Mouse (Mus musculus): ENCODE measurements around the gene Ccdc148. TPM values are rescaled to one million over a fixed set of nuclear protein-coding genes. Genes with fewer than 3 reads are reported as not detected.

Ccdc148 gene
- total RNA-seq (2021) = under 1 TPM; 0.05 TPM
- long read RNA-seq, experiment 1 = 0 reads
- long read RNA-seq, experiment 2 = 0 reads

DNA sequence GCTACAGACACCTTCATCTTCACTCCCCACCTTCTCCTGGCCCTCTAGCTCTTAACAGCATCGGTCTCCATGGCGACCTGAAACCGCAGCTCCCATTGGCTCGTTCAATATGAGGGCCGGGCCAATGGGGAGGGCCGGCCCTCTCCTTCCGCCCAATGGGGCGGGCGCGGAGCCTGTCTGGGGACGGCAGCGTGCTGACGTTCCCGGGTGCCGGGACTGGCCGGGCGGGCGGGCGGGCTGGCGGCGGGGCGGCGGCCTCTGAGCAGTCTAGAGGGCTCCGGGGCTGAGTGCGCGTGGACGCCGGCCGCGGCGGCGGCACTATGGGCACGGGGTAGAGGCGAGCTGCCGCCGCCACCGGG is at the start of gene Ccdc148, which contains the start of gene Pkp4:
Gene Ccdc148 (minus strand): TSS at position 79 of the 359 bp plus-strand sequence.
Gene Pkp4 (plus strand): TSS at position 246 of the 359 bp plus-strand sequence.
- DNase-seq (ENCODE audit: low spot score) = peak; percentile 94

GRCm38 (mm10) chr2:59208276-59208675 is 47.8 kb upstream of the Ccdc148 start:
- DNase-seq (ENCODE audit: low spot score) = no peak

- DNase-seq (ENCODE audit: low spot score) = no peak
These were observed 47.2 kb upstream of the Ccdc148 start for GRCm38 (mm10) chr2:59207725-59208124.

- DNase-seq (ENCODE audit: low spot score) = no peak
These were observed 46.8 kb upstream of the Ccdc148 start for GRCm38 (mm10) chr2:59207240-59207639.

DNA sequence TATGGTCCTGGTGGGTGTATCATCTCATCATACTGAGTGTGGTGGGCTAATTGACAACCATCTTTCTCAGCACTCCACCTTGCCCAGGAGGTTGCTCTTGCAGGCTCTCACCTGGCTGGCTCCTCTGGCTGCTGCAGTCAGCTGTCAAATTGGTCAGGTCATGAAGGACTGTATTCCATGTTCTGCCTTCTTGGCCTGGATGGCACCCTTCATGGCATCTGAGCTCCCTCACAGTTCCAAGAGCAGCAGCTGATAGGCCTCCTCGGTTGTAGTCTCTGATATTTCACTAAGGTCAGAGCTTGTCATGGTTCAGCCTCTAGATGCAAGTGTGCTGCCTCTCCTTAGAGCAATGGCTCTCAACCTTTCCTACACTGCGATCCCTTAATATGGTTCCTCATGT is 45.7 kb upstream of the Ccdc148 start:
- DNase-seq (ENCODE audit: low spot score) = no peak

- DNase-seq (ENCODE audit: low spot score) = no peak
These were observed 44.6 kb upstream of the Ccdc148 start for GRCm38 (mm10) chr2:59205092-59205491.

GRCm38 (mm10) chr2:59203627-59204425 is 43.3 kb upstream of the Ccdc148 start:
- no peak for DNase-seq (ENCODE audit: low spot score)

DNA sequence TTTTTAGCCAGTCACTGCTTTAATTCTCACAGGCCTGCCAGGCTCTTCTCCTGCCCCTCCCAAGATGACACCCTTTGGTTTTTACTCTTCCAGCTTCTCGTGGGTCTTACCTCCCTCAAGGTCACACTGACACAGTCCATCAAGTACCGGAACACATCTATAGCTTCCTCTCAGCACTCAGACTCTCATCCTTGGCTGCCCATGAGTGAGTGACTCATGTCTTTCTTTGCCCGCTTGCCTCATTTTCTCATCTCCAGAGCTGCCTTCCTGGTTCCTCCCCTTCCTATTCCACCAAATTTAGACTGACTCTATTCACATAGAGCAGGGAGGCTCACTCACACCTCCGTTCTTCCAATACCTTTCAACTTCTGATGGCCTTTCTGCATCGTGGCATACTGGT is 42.4 kb upstream of the Ccdc148 start:
- no peak for DNase-seq (ENCODE audit: low spot score)

DNA sequence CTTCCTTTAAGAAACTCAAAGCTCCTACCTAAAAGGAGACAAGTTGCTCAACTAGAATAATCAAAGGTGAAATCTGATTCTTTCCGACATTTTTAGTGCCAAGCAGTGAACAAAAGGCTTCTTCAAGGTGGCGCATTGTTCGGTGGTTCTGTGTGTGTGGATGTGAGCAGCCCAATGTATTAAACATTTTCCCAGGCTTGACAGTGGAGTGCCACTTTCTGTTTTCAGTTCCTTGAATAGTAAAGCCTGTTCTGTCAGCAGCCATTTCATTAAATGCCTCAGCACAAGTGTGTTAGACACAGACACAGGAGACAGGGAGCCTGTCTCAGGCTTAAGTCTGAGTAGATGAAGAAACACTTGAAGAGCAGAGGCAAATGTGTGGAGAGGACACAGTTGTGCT is 40.0 kb upstream of the Ccdc148 start:
- no peak for DNase-seq (ENCODE audit: low spot score)

GRCm38 (mm10) chr2:59199476-59199976 is 39.0 kb upstream of the Ccdc148 start:
- DNase-seq (ENCODE audit: low spot score) = no peak

- no peak for DNase-seq (ENCODE audit: low spot score)
These were observed 36.7 kb upstream of the Ccdc148 start for GRCm38 (mm10) chr2:59197156-59197555.

- DNase-seq (ENCODE audit: low spot score) = no peak
These were observed 32.6 kb upstream of the Ccdc148 start for GRCm38 (mm10) chr2:59193117-59193516.

DNA sequence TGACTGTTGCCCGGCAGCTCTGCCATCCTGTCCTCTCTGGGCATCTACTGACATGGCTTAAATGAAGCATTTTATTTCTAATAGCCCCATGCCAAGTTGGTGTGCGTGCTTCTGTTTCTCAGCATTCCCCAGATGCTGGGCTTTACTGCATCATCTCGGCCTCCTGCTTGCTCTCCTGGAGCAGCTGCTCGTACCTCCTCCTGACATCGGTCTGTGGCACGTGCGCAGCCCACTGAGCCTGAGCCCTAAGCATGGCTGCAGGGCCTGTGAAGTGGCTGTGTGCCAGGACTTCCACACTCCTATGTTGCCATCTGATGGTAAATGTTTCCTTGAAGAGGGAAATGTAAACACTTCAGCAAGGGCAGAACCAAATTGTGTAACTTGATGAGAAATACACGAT is 31.0 kb upstream of the Ccdc148 start:
- no peak for DNase-seq (ENCODE audit: low spot score)

GRCm38 (mm10) chr2:59190186-59190585 is 29.7 kb upstream of the Ccdc148 start:
- no peak for DNase-seq (ENCODE audit: low spot score)

DNA sequence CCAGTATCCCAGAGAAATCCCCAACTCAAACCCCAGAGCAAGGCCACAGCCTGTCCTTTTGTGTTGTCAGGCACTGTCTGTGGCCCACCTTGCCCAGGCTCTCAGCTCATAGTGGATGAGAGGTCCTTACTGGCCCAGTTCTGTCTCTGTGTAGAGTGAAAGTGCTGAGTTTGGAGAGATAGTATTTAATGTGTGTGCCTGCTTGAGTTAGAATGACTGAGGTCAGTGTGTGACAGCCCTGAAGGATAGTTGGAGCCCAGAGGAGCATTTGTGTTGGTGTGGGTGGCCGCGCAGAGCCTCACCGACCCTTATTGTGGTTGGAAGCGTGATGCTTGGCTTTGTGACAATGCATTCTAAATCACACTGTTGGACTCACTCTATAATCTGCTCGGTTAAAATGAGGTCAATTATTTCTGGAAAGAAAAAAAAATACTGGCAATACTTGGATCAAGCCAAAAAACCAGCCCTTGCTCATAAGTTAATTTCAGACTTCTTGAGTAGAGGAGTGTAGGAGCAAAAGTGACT is 29.2 kb upstream of the Ccdc148 start:
- no peak for DNase-seq (ENCODE audit: low spot score)

GRCm38 (mm10) chr2:59188306-59188705 is 27.8 kb upstream of the Ccdc148 start:
- no peak for DNase-seq (ENCODE audit: low spot score)

GRCm38 (mm10) chr2:59186966-59187365 is 26.5 kb upstream of the Ccdc148 start:
- DNase-seq (ENCODE audit: low spot score) = no peak

DNA sequence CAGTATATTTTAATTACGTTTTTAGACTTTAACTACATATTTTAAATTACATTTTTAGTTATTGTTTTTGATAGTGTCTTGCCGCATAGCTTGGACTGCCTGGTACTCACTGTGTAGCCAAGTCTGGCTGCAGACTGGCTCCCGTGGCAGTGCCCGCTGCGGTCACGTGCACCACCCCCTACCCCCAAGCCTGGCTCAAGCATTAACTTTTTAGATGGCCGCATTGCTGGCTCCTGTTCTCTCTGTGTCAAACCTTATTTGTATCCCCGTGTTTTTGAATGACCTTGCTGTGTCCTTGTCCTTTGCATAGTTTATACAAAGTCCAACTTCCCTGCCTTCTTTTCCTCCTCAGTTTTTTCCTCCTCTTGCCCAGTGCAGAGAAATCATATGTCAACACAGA is 25.6 kb upstream of the Ccdc148 start:
- DNase-seq (ENCODE audit: low spot score) = no peak

DNA sequence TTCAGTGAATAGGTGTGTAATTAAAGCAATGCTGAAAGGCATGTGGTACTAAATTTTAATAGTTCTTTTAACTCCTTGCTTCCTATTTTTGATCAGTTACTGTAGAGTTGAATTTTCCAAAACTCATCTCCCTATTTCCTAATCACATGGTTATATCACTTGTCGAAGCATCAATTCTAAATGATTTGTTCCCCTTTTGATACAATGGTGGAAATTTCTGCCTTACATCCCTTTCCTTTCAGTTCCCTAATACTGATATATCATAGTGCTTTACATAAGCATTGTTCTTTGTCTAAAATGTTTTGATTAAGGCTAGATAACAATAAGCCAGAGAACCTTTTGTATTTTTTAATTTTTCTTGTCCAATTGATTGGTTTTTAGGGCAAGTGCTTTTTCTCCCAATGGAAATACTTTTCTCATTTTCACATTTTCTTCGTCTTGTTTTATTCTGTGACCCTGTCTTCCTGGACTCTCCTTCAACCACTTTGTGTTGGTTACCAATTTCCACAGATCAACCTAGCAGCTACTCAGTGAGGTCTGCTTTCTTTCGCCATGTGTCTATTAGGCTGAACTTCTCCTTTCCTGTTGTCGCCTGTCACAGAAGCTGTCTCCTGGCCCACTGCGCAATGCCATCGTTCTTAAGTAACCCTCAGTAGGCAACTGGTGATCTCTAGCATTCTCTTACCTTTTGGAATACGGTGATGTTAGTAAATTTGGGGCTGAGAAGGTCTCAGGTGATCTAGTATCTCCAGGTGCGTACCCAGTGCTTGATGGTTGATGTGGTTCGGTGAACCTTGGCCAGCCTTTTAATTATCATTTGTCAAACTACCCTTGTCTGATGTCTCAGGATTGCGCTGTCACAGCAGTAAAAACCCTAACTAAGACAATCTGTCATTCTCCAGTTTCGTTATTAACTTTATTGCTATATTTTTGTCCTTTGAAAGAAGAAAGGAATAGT is 23.9 kb upstream of the Ccdc148 start:
- no peak for DNase-seq (ENCODE audit: low spot score)

GRCm38 (mm10) chr2:59183541-59183940 is 23.1 kb upstream of the Ccdc148 start:
- no peak for DNase-seq (ENCODE audit: low spot score)

DNA sequence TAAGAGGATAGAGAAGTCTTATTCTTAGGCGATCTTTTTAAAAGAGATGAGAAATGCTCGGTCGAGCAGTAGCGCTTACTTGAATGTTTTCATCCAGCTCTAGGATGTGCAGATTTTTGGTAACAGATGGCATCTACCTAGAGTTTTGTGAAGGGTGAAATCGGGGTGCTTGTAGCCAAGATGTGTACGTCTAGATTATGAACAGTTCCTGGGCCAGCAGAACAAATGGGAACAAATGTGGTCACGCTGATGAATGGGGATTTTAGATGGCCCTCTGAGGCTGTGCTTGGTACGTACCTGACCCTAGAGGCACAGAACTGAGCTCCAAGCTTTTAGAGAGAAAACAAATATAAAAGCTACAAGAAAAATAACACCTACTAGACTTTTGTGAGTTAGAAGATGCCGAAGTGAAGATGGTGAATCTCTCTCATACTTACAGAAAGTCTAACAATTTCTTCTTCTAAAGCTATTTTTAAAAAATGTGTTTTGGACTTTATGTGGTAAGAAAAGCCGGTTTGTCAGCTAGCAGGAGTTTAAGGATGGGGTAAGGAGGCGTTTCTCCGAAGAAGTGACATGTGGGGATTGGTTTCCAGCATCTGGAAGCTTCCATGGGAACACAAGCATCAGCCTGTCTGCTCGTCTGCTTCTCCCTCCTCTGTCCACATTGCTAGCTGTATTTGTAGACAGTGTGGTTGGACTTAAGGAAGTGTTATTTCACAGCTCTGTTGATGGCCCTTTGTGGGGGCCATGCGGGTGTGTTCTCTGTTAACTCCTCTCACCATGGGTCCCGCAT is 21.0 kb upstream of the Ccdc148 start:
- no peak for DNase-seq (ENCODE audit: low spot score)

Measured in gastrocnemius, adult 18-20 months (tissue).